Mouse (Mus musculus): Measurements from ENCODE around the gene Retreg3.
"Not testable (repeated sequence)": the region's sequence is repeated elsewhere in the genome, so short reads cannot be mapped to it uniquely, and the experiment has no call there.

GRCm38 (mm10) chr11:101124494-101124893, 4.8 kb upstream of the Retreg3 start:
- not testable (repeated sequence) for TF ChIP-seq CTCF (IDR thresholded peaks at IDR 0.05); POLR2A (IDR thresholded peaks at IDR 0.05; ENCODE audit: insufficient read depth, low read depth, low read length); EP300 (IDR thresholded peaks at IDR 0.05; ENCODE audit: insufficient read depth, low read depth, low read length)

Data from heart, adult 2 months (tissue).